In the genomic region with DNA sequence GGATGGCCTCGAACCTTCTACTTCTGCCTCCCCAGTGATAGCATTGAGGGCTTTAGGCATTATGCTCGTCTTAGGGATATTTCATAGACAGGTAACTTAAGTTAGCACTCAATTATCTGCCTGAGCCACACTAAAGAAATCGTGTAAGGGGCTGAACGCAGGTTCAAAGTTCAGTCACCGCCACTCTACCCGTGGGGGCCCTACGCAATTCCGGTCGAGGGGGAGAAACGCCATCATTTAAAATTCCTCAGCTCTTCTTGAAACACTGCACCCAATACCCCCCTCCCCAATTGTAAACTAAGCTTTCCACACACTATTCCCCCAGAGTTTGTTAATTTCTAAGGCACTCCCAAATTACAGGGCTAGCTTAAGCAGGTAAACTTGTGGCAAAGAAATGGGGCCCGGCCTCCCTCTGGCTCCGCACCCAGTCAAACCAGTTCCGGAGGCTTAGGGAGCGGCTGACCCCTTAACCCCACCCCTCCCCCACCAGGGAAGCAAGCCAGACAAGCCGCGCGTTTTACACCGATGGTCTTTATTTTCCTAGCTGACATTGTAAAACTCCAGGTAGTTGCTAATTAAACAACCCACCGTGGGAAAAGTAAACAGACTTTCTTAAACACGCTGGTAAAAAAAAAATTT, we compare ENCODE assay signal across 8 mouse cellular contexts. TPM values are rescaled to one million over a fixed set of nuclear protein-coding genes. Genes with fewer than 3 reads are reported as not detected.
DNase-seq lines count a peak whose midpoint lies in the region; ATAC-seq and TF ChIP-seq lines count a peak whose summit lies in the region.

No protein-coding gene starts in this region.

- peak overlapping the region; percentile 98 for H3K27ac ChIP-seq in gastrocnemius, adult 2 months
- peak overlapping the region; percentile 96 for H3K27ac ChIP-seq in embryonic facial prominence, embryonic 13.5 days
- peak overlapping the region; percentile 98 for H3K27ac ChIP-seq in limb, embryonic 10.5 days
- no peak overlapping the region for H3K27ac ChIP-seq in midbrain, embryonic 13.5 days

- WGBS in embryonic facial prominence, embryonic 13.5 days: 1% methylated on average over 20 of the region's 20 CpGs
- under 1% methylated on average over 20 of the region's 20 CpGs for WGBS in limb, embryonic 10.5 days
- WGBS in midbrain, embryonic 13.5 days: 2% methylated on average over 20 of the region's 20 CpGs

- peak overlapping the region; percentile 94 for H3K9ac ChIP-seq in embryonic facial prominence, embryonic 13.5 days
- H3K9ac ChIP-seq in midbrain, embryonic 13.5 days (replicated peaks): peak overlapping the region; percentile 82

- intact Hi-C loops in gastrocnemius, adult 2 months (cut with DNase I): loop anchor here (10.0 kb wide), 1 partner anchor 314 kb away; the partner anchor contains the start of gene Junb
- intact Hi-C loops in heart, postnatal 25 days (cut with DNase I): loop anchor here (2.0 to 5.0 kb wide), 2 partner anchors 40 to 316 kb away; partner anchors contain the start of genes Junb and Lyl1

- peak overlapping the region; percentile 87 for H3K4me2 ChIP-seq in embryonic facial prominence, embryonic 13.5 days
- H3K4me2 ChIP-seq in midbrain, embryonic 13.5 days (replicated peaks): peak overlapping the region; percentile 88

- ATAC-seq in embryonic facial prominence, embryonic 13.5 days (ENCODE audit: insufficient number of reproducible peaks, insufficient read depth, low FRiP score, low TSS enrichment, low read depth): no peak
- no peak for ATAC-seq in midbrain, embryonic 13.5 days

- TF ChIP-seq CTCF in gastrocnemius, adult 2 months (IDR thresholded peaks at IDR 0.05): no peak

- H3K36me3 ChIP-seq in embryonic facial prominence, embryonic 13.5 days: no peaks in the 10 kb centered on the region
- H3K36me3 ChIP-seq in limb, embryonic 10.5 days: peaks cover 9% of the 10 kb centered on the region
- no peaks in the 10 kb centered on the region for H3K36me3 ChIP-seq in midbrain, embryonic 13.5 days

- DNase-seq in gastrocnemius, adult 2 months: peak; percentile 77
- no peak for DNase-seq in gastrocnemius, adult 8-10 months (ENCODE audit: low spot score in 2 of 2)
- peak; percentile 19 for DNase-seq in heart, postnatal 25 days (ENCODE audit: low spot score)
- peak; percentile 84 for DNase-seq in limb, embryonic 10.5 days (ENCODE audit: low spot score)
- peak; percentile 56 for DNase-seq in thymus, postnatal 14 days
- DNase-seq in right cerebral cortex, postnatal 10 days (ENCODE audit: low spot score in 2 of 2): no peak

- H3K4me1 ChIP-seq in embryonic facial prominence, embryonic 13.5 days: peaks cover 58% of the 10 kb centered on the region
- H3K4me1 ChIP-seq in limb, embryonic 10.5 days: peaks cover 70% of the 10 kb centered on the region
- peaks cover 58% of the 10 kb centered on the region for H3K4me1 ChIP-seq in midbrain, embryonic 13.5 days (replicated peaks)

- H3K27me3 ChIP-seq in embryonic facial prominence, embryonic 13.5 days: no peaks in the 10 kb centered on the region
- no peaks in the 10 kb centered on the region for H3K27me3 ChIP-seq in limb, embryonic 10.5 days (ENCODE audit: low read depth, poor library complexity, severe bottlenecking)
- H3K27me3 ChIP-seq in midbrain, embryonic 13.5 days: peaks cover 11% of the 10 kb centered on the region; the same call in 1 of the 2 replicates

- no peaks in the 10 kb centered on the region for H3K9me3 ChIP-seq in embryonic facial prominence, embryonic 13.5 days
- no peaks in the 10 kb centered on the region for H3K9me3 ChIP-seq in limb, embryonic 10.5 days (replicated peaks)
- no peaks in the 10 kb centered on the region for H3K9me3 ChIP-seq in midbrain, embryonic 13.5 days

- H3K4me3 ChIP-seq in gastrocnemius, adult 2 months: peak overlapping the region; percentile 85
- peak overlapping the region; percentile 85 for H3K4me3 ChIP-seq in embryonic facial prominence, embryonic 13.5 days
- H3K4me3 ChIP-seq in limb, embryonic 10.5 days: peak overlapping the region; percentile 87
- H3K4me3 ChIP-seq in midbrain, embryonic 13.5 days (replicated peaks): peak overlapping the region; percentile 73

RNA-seq across cellular contexts. Expression of gene Ier2, which starts 1.7 kb away (rescaled TPM):
- total RNA-seq in gastrocnemius, adult 2 months (2021): 1 to 10 TPM; 5.9 to 6.5 TPM
- 1 to 10 TPM; 4.3 to 5.1 (median 4.5) TPM for total RNA-seq in gastrocnemius, adult 8-10 months (2022)
- 64.3 and 67.6 TPM in 2 replicates for polyA plus RNA-seq in embryonic facial prominence, embryonic 13.5 days (2015; fragmentation: Nextera tagmentation; extraction: Ambion mirVana)
- 10 to 100 TPM; 14.3 to 18.3 TPM for total RNA-seq in heart, postnatal 25 days (2021)
- polyA plus RNA-seq in limb, embryonic 10.5 days (2016; fragmentation: Nextera tagmentation; extraction: Ambion mirVana): 199 and 229 TPM in 2 replicates
- 20.0 and 26.3 TPM in 2 replicates for polyA plus RNA-seq in midbrain, embryonic 13.5 days (2015; fragmentation: Nextera tagmentation; extraction: Ambion mirVana)

RNA-seq across cellular contexts. Expression of gene Trmt1, which starts 25.2 kb away (rescaled TPM):
- 10 to 100 TPM; 45.6 to 57.5 TPM for total RNA-seq in gastrocnemius, adult 2 months (2021)
- 10 to 100 TPM; 44.9 to 73.7 (median 53.5) TPM for total RNA-seq in gastrocnemius, adult 8-10 months (2022)
- polyA plus RNA-seq in embryonic facial prominence, embryonic 13.5 days (2015; fragmentation: Nextera tagmentation; extraction: Ambion mirVana): 71.3 and 78.6 TPM in 2 replicates
- total RNA-seq in heart, postnatal 25 days (2021): 10 to 100 TPM; 32.6 to 37.6 TPM
- 71.7 and 79.3 TPM in 2 replicates for polyA plus RNA-seq in limb, embryonic 10.5 days (2016; fragmentation: Nextera tagmentation; extraction: Ambion mirVana)
- 50.1 and 55.7 TPM in 2 replicates for polyA plus RNA-seq in midbrain, embryonic 13.5 days (2015; fragmentation: Nextera tagmentation; extraction: Ambion mirVana)

RNA-seq across cellular contexts. Expression of gene Nacc1, which starts 26.7 kb away (rescaled TPM):
- total RNA-seq in gastrocnemius, adult 2 months (2021): 10 to 100 TPM; 18.7 to 24.3 TPM
- total RNA-seq in gastrocnemius, adult 8-10 months (2022): 10 to 100 TPM; 17.6 to 26.4 (median 20.7) TPM
- 16.3 and 16.6 TPM in 2 replicates for polyA plus RNA-seq in embryonic facial prominence, embryonic 13.5 days (2015; fragmentation: Nextera tagmentation; extraction: Ambion mirVana)
- 10 to 100 TPM; 32.0 to 32.6 TPM for total RNA-seq in heart, postnatal 25 days (2021)
- polyA plus RNA-seq in limb, embryonic 10.5 days (2016; fragmentation: Nextera tagmentation; extraction: Ambion mirVana): 31.7 and 32.0 TPM in 2 replicates
- 16.8 and 17.3 TPM in 2 replicates for polyA plus RNA-seq in midbrain, embryonic 13.5 days (2015; fragmentation: Nextera tagmentation; extraction: Ambion mirVana)

RNA-seq across cellular contexts. Expression of gene Lyl1, which starts 40.3 kb away (rescaled TPM):
- 1 to 10 TPM; 1.1 to 1.3 TPM for total RNA-seq in gastrocnemius, adult 2 months (2021)
- 1 to 10 TPM in 1 of 4 experiments, under 1 TPM in 3; 0.51 to 1.8 (median 0.57) TPM for total RNA-seq in gastrocnemius, adult 8-10 months (2022)
- polyA plus RNA-seq in embryonic facial prominence, embryonic 13.5 days (2015; fragmentation: Nextera tagmentation; extraction: Ambion mirVana): 4.8 and 4.9 TPM in 2 replicates
- 1 to 10 TPM; 4.2 to 4.5 TPM for total RNA-seq in heart, postnatal 25 days (2021)
- polyA plus RNA-seq in limb, embryonic 10.5 days (2016; fragmentation: Nextera tagmentation; extraction: Ambion mirVana): 4.6 and 4.7 TPM in 2 replicates
- 2.1 and 2.4 TPM in 2 replicates for polyA plus RNA-seq in midbrain, embryonic 13.5 days (2015; fragmentation: Nextera tagmentation; extraction: Ambion mirVana)

Comparison
In these comparisons a context has a peak if more than half of its experiments do, and no peak if none do; other contexts are left out.
1. DNase-seq: peak in gastrocnemius, adult 2 months (single experiment), heart, postnatal 25 days (single experiment), limb, embryonic 10.5 days (single experiment) and thymus, postnatal 14 days (single experiment); none in gastrocnemius, adult 8-10 months (0 of 2) and right cerebral cortex, postnatal 10 days (0 of 2).
2. Peak in every context shown above with its lines, with median percentiles within 50 percentile points of each other: H3K4me3 ChIP-seq.